Mouse (Mus musculus): ENCODE results near the gene Gga3.

GRCm38 (mm10) chr11:115614346-115615107 lies 10.7 kb upstream of the Gga3 start:
- TF ChIP-seq TCF12 (IDR thresholded peaks at IDR 0.05; ENCODE audit: low read depth, low read length): no peak
- TF ChIP-seq SMC3 (IDR thresholded peaks at IDR 0.05; ENCODE audit: low read depth, low read length): no peak
- TF ChIP-seq MEF2A (IDR thresholded peaks at IDR 0.05; ENCODE audit: borderline replicate concordance, low read depth, low read length): no peak
- no peak for TF ChIP-seq GABPA (IDR thresholded peaks at IDR 0.05; ENCODE audit: insufficient replicate concordance, low read depth, low read length)
- TF ChIP-seq JUND (conservative IDR thresholded peaks at IDR 0.05; ENCODE audit: low read depth, low read length): no peak
- TF ChIP-seq CTCF (conservative IDR thresholded peaks at IDR 0.05 in 1 of 2, IDR thresholded peaks at IDR 0.05 in 1 of 2; ENCODE audit: low read depth in 2 of 2, low read length in 2 of 2): no peak
- TF ChIP-seq POLR2A (IDR thresholded peaks at IDR 0.05; ENCODE audit: low read depth, low read length): peak; percentile 37; the same call in 1 of the 2 replicates
